Mouse (Mus musculus) intestine, embryonic 14.5 days (tissue): ENCODE results near the gene Cyb5r1. TPM values are rescaled to one million over a fixed set of nuclear protein-coding genes. Genes with fewer than 3 reads are reported as not detected.

Experiments
- ATAC-seq: fragments of 200-750 bp; cut with Nextera tagmentation; replicated peaks from 2 replicates; pipeline ENCODE4 v1.8.0; 2017; ENCODE audit warnings: low read depth, moderate number of reproducible peaks, moderate TSS enrichment, moderate library complexity; ENCODE audit not compliant: low FRiP score, low TSS enrichment
- DNase-seq: peaks from one replicate; pipeline ENCODE4 v3.0.0-alpha.2; 2018; ENCODE audit warnings: low spot score
- H3K27ac ChIP-seq: fragments of 300-500 bp; sonication (generic); 2 replicates; pipeline ENCODE4 v1.5.1; 2014; ENCODE audit warnings: low read depth, mild to moderate bottlenecking, control low read depth
- H3K27me3 ChIP-seq: fragments of 300-500 bp; sonication (generic); replicated peaks from 2 replicates; pipeline ENCODE4 v1.6.1; 2014; ENCODE audit warnings: low read length, control low read depth; ENCODE audit not compliant: control insufficient read depth, insufficient read depth
- H3K36me3 ChIP-seq: fragments of 300-500 bp; sonication (generic); 2 replicates; pipeline ENCODE4 v1.6.1; 2014; ENCODE audit warnings: low read length, control low read depth; ENCODE audit not compliant: control insufficient read depth, insufficient read depth
- H3K4me1 ChIP-seq: fragments of 300-500 bp; sonication (generic); replicated peaks from 2 replicates; pipeline ENCODE4 v1.6.1; 2014; ENCODE audit warnings: low read length, control low read depth, mixed read lengths; ENCODE audit not compliant: control insufficient read depth, insufficient read depth
- H3K4me2 ChIP-seq: fragments of 300-500 bp; sonication (generic); 2 replicates; pipeline ENCODE4 v1.6.1; 2014; ENCODE audit warnings: low read length
- H3K4me3 ChIP-seq: fragments of 300-500 bp; sonication (generic); 2 replicates; pipeline ENCODE4 v1.5.1; 2014; ENCODE audit warnings: low read depth, low read length, control low read depth, mixed read lengths
- H3K9ac ChIP-seq: fragments of 300-500 bp; sonication (generic); 2 replicates; pipeline ENCODE4 v1.6.1; 2014; ENCODE audit warnings: mild to moderate bottlenecking, low read length
- H3K9me3 ChIP-seq: fragments of 300-500 bp; sonication (generic); 2 replicates; pipeline ENCODE4 v1.6.1; 2016; ENCODE audit warnings: low read length, control low read depth; ENCODE audit not compliant: control insufficient read depth
- WGBS: fragments of 180-500 bp; shearing (Covaris S2); extraction: QIAGEN DNeasy Blood & Tissue Kit; methylation state at CpG from one replicate; pipeline ENCODE4 v1.1.7; 2014; 5-methylcytosine and 5-hydroxymethylcytosine counted together
- polyA plus RNA-seq: library from polyadenylated mRNA; unstranded; fragments of >200 nt; fragmentation: Nextera tagmentation; extraction: Ambion mirVana; gene quantifications from 2 replicates; pipeline ENCODE4 v1.2.1, GENCODE M21; 2014

The Cyb5r1 gene
- polyA plus RNA-seq, 1 experiment from 2014 or later = 34.9 TPM

DNA sequence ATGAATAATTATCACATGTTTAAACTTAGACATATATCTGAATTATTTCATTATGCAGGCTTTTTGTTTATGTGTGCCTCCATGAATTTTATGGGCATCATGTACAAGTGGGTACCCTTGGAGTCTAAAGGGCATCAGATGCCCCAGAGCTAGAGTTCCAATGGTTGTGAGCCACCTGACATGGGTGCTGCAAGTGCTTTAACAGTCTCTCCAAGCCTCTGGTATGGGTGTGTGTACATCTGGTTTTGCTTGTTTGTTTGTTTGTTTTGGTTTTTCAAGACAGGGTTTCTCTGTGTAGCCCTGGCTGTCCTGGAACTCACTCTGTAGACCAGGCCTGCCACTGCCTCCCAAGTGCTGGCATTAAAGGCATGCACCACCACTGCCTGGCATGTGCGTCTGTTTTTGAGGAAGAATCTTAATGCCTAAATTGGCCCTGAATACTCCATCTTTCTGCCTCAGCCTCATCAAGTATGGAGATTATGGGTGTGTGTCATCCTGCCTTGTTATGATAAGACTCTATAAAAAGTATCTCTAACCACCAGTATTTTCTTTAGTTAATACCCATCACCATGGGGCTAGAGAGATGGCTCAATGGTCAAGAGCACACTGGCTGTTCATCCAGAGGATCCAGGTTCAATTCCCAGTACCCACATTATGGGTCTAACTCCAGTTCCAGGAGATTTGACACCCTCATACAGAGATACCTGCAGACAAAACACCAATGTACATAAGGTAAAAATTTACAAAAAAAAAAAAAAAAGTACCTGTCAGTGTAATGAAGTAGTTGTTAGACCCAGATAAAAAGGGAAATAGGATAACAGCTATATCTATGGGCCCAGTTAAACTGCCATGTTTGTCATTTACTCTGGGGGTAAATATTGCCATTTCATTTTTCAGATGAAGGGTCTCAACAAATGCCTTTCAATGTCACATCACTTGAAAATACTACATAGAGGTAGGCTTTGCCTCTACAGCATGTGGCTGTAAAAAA is 55.2 kb downstream of the Cyb5r1 start:
- no peak overlapping the region for H3K4me3 ChIP-seq
- H3K36me3 ChIP-seq = peaks cover 53% of the 10 kb centered on the region
- no peak overlapping the region for H3K4me2 ChIP-seq
- H3K9ac ChIP-seq = no peak overlapping the region
- peaks cover 7% of the 10 kb centered on the region; the same call in 1 of the 2 replicates for H3K4me1 ChIP-seq
- H3K9me3 ChIP-seq = no peaks in the 10 kb centered on the region
- WGBS = 100% methylated on average over 1 of the region's 1 CpGs
- no peak for DNase-seq
- no peak overlapping the region for H3K27ac ChIP-seq
- no peak for ATAC-seq
- H3K27me3 ChIP-seq = no peaks in the 10 kb centered on the region

Other genes with a start within 250 kb of the Cyb5r1 start
- gene Chil1, start 223.4 kb upstream of the Cyb5r1 start, polyA plus RNA-seq = 0.35 and 0.49 TPM in 2 replicates
- gene Mybph, start 212.1 kb upstream of the Cyb5r1 start, polyA plus RNA-seq = not detected in 2 replicates
- gene Adora1, start 170.1 kb upstream of the Cyb5r1 start, polyA plus RNA-seq = 1.7 and 2.0 TPM in 2 replicates
- 0.16 TPM in 1 of 2 replicates, not detected in the other for gene Myog, start 115.6 kb upstream of the Cyb5r1 start, polyA plus RNA-seq
- 4.3 and 4.5 TPM in 2 replicates for gene Ppfia4, start 72.6 kb upstream of the Cyb5r1 start, polyA plus RNA-seq
- gene Tmem183a, start 43.6 kb upstream of the Cyb5r1 start, polyA plus RNA-seq = 89.2 and 93.4 TPM in 2 replicates
- 0.09 TPM in 1 of 2 replicates, not detected in the other for gene 4933406M09Rik, start 19.6 kb upstream of the Cyb5r1 start, polyA plus RNA-seq
- gene Adipor1, start 9.8 kb downstream of the Cyb5r1 start, polyA plus RNA-seq = 80.1 and 80.6 TPM in 2 replicates
- gene Klhl12, start 50.0 kb downstream of the Cyb5r1 start, polyA plus RNA-seq = 18.9 and 25.7 TPM in 2 replicates
- gene Rabif, start 89.1 kb downstream of the Cyb5r1 start, polyA plus RNA-seq = 41.8 and 48.0 TPM in 2 replicates
- gene Mgat4e, start 144.1 kb downstream of the Cyb5r1 start, polyA plus RNA-seq = not detected in 2 replicates
- 54.2 and 59.9 TPM in 2 replicates for gene Kdm5b, start 154.6 kb downstream of the Cyb5r1 start, polyA plus RNA-seq
- gene Syt2, start 241.1 kb downstream of the Cyb5r1 start, polyA plus RNA-seq = 2.1 and 2.9 TPM in 2 replicates